Mouse (Mus musculus) midbrain, embryonic 13.5 days (tissue): Measurements from ENCODE around the gene Tubg2. TPM values are rescaled to one million over a fixed set of nuclear protein-coding genes. Genes with fewer than 3 reads are reported as not detected.

Experiments
- ATAC-seq: fragments of 200-750 bp; cut with Nextera tagmentation; 2 replicates; pipeline ENCODE4 v1.8.0; 2017; ENCODE audit warnings: mild to moderate bottlenecking, moderate TSS enrichment, moderate library complexity
- H3K27ac ChIP-seq: fragments of 300-500 bp; sonication (generic); 2 replicates; pipeline ENCODE4 v1.5.1; 2015; ENCODE audit warnings: inconsistent platforms, mild to moderate bottlenecking, moderate library complexity
- H3K27me3 ChIP-seq: fragments of 300-500 bp; sonication (generic); 2 replicates; pipeline ENCODE4 v1.6.1; 2015; ENCODE audit warnings: mild to moderate bottlenecking, inconsistent platforms
- H3K36me3 ChIP-seq: fragments of 300-500 bp; sonication (generic); 2 replicates; pipeline ENCODE4 v1.6.1; 2015; ENCODE audit warnings: mild to moderate bottlenecking, inconsistent platforms
- H3K4me1 ChIP-seq: fragments of 300-500 bp; sonication (generic); replicated peaks from 2 replicates; pipeline ENCODE4 v1.6.1; 2015; ENCODE audit warnings: inconsistent platforms
- H3K4me2 ChIP-seq: fragments of 300-500 bp; sonication (generic); replicated peaks from 2 replicates; pipeline ENCODE4 v1.6.1; 2015; ENCODE audit warnings: moderate library complexity, mild to moderate bottlenecking, inconsistent platforms
- H3K4me3 ChIP-seq: fragments of 300-500 bp; sonication (generic); replicated peaks from 2 replicates; pipeline ENCODE4 v1.5.1; 2015; ENCODE audit warnings: mild to moderate bottlenecking, inconsistent platforms
- H3K9ac ChIP-seq: fragments of 300-500 bp; sonication (generic); replicated peaks from 2 replicates; pipeline ENCODE4 v1.6.1; 2015; ENCODE audit warnings: mild to moderate bottlenecking, inconsistent platforms
- H3K9me3 ChIP-seq: fragments of 300-500 bp; sonication (generic); 2 replicates; pipeline ENCODE4 v1.6.1; 2016; ENCODE audit warnings: mild to moderate bottlenecking, inconsistent platforms
- WGBS: fragments of 180-500 bp; shearing (Covaris S2); methylation state at CpG from one replicate; pipeline ENCODE4 v1.1.7; 2015; 5-methylcytosine and 5-hydroxymethylcytosine counted together
- polyA plus RNA-seq: library from polyadenylated mRNA; unstranded; fragments of >200 nt; fragmentation: Nextera tagmentation; extraction: Ambion mirVana; gene quantifications from 2 replicates; pipeline ENCODE4 v1.2.1, GENCODE M21; 2015

Tubg2 gene
- polyA plus RNA-seq, 1 experiment from 2014 or later: 29.8 TPM

DNA sequence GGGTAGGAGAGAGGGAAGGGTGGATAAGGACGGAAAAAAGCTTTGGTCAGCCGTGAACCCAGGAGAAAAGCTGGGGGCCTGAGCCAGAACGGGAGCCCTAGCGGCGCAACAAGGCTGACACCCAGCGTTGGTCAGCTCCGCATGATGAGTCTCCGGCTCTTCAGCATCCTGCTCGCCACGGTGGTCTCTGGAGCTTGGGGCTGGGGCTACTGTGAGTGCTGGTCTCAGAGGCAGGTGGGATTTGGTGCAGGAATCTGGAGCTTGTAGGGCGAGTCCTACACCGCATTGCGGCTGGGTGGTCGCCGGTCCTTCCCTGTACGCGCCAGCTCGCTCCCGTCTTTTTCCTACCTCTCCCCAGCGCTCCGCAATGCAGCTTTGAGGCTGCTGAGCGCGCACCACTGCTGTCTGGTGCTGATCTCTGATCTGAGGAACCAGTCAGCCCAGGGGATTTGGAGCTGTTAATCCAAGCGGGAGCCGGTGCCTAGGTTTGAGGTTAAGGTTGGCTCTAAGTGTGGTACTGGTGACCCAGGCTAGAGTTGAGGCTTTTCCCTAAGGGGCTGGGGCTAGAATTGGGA lies 20.5 kb downstream of the Tubg2 start:
- under 1% methylated on average over 25 of the region's 25 CpGs for WGBS
- H3K4me3 ChIP-seq: peak overlapping the region; percentile 39
- no peaks in the 10 kb centered on the region for H3K36me3 ChIP-seq
- peak overlapping the region; percentile 35; the same call in 1 of the 2 replicates for H3K27ac ChIP-seq
- peaks cover 66% of the 10 kb centered on the region for H3K4me1 ChIP-seq
- H3K9ac ChIP-seq: peak overlapping the region; percentile 60
- peak overlapping the region; percentile 57 for H3K4me2 ChIP-seq
- peaks cover 64% of the 10 kb centered on the region for H3K27me3 ChIP-seq
- H3K9me3 ChIP-seq: no peaks in the 10 kb centered on the region
- no peak for ATAC-seq

GRCm38 (mm10) chr11:101176933-101177773 lies 21.4 kb downstream of the Tubg2 start:
- WGBS: 20% methylated on average over 22 of the region's 22 CpGs
- no peaks in the 10 kb centered on the region for H3K9me3 ChIP-seq
- peak overlapping the region; percentile 57 for H3K4me2 ChIP-seq
- H3K4me3 ChIP-seq: peak overlapping the region; percentile 39
- ATAC-seq: no peak
- H3K27me3 ChIP-seq: peaks cover 64% of the 10 kb centered on the region
- H3K4me1 ChIP-seq: peaks cover 60% of the 10 kb centered on the region
- 0 out of 2 replicates have a peak overlapping the region, but pooled peaks have one; percentile 60 for H3K9ac ChIP-seq
- H3K36me3 ChIP-seq: no peaks in the 10 kb centered on the region
- no peak overlapping the region for H3K27ac ChIP-seq

GRCm38 (mm10) chr11:101178061-101179058 lies 22.7 kb downstream of the Tubg2 start:
- WGBS: 44% methylated on average over 36 of the region's 36 CpGs
- Histone ChIP-seq H3K36me3 (no peaks in the 10 kb centered on the region), H3K4me2 (peak overlapping the region; percentile 3; the same call in 1 of the 2 replicates), H3K27me3 (peaks cover 61% of the 10 kb centered on the region), H3K9ac (no peak overlapping the region; the same call in 1 of the 2 replicates), H3K27ac (no peak overlapping the region), H3K4me3 (no peak overlapping the region), H3K9me3 (no peaks in the 10 kb centered on the region), H3K4me1 (peaks cover 51% of the 10 kb centered on the region)
- ATAC-seq: no peak

DNA sequence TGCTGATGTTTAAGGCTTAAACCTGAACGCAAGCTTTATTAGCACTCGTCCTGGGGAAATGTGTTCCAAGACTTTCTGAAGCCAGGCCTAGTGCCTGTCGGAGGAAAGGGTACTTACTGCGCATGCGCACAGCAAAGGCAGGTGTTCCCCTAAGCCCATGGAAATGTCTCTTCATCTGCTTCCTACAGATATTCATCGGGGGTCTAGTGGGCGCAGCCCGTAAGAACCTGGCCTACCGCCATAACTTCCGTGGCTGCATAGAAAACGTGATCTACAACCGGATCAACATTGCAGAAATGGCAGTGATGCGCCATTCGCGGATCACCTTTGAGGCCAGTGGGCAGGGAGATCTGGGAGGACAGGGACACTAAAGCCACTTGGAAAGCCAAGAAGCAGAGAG lies 23.6 kb downstream of the Tubg2 start:
- H3K4me1 ChIP-seq: peaks cover 45% of the 10 kb centered on the region
- peaks cover 54% of the 10 kb centered on the region for H3K27me3 ChIP-seq
- H3K27ac ChIP-seq: no peak overlapping the region
- no peak for ATAC-seq
- H3K4me2 ChIP-seq: no peak overlapping the region
- H3K36me3 ChIP-seq: no peaks in the 10 kb centered on the region
- H3K9me3 ChIP-seq: no peaks in the 10 kb centered on the region
- H3K9ac ChIP-seq: no peak overlapping the region
- WGBS: 82% methylated on average over 15 of the region's 15 CpGs
- H3K4me3 ChIP-seq: no peak overlapping the region

DNA sequence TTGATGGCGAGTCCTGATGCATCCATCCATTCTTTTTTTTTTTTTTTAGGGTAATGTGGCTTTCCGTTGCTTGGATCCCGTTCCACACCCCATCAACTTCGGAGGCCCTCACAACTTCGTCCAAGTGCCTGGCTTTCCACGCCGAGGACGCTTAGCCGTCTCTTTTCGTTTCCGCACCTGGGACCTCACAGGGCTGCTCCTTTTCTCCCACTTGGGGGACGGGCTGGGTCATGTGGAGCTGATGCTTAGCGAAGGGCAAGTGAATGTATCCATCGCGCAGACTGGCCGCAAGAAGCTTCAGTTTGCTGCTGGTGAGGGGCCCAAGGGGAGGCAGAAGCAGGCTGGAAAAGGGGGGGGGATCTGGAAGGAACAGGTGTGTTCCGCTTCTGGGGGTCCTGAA lies 24.6 kb downstream of the Tubg2 start:
- no peak overlapping the region for H3K4me2 ChIP-seq
- peaks cover 47% of the 10 kb centered on the region for H3K27me3 ChIP-seq
- no peak for ATAC-seq
- peaks cover 36% of the 10 kb centered on the region for H3K4me1 ChIP-seq
- no peaks in the 10 kb centered on the region for H3K9me3 ChIP-seq
- H3K36me3 ChIP-seq: no peaks in the 10 kb centered on the region
- no peak overlapping the region for H3K9ac ChIP-seq
- 65% methylated on average over 17 of the region's 17 CpGs for WGBS
- no peak overlapping the region for H3K4me3 ChIP-seq
- H3K27ac ChIP-seq: no peak overlapping the region

DNA sequence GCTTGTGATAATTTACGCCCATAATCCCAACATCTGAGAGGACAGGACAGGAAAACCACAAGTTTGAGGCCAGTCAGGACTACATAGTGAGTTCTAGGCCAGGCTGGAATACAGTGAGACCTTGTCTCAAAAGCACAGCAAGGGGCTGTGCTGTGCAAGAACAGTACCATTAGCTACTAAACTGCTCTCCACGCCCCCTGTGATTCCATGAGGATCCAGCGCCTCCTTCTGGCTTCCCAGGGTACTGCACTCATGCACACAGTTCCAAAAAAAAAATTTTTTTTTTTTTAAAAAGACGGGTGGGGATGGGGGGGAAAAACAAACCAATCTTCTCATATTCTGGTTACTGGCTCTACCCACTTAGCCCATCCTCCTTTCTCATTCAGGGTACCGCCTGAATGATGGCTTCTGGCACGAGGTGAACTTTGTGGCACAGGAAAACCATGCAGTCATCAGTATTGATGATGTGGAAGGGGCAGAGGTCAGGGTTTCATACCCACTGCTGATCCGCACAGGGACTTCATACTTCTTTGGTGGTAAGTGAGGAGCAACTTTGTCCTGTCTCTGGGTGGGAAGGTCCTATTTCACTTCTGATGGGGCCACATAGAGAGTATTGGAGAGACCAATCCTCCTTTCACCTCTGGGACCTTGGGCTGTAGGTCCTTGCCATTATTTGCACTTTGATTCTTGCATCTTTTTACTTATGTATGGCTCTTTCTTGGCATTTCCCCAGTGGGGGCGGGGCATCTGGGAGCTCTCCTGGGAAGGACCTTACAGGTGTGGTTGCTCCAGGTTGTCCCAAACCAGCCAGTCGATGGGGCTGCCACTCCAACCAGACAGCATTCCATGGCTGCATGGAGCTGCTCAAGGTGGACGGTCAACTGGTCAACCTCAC lies 25.4 kb downstream of the Tubg2 start:
- no peak overlapping the region for H3K4me3 ChIP-seq
- H3K4me2 ChIP-seq: no peak overlapping the region
- 42% methylated on average over 10 of the region's 10 CpGs for WGBS
- peaks cover 42% of the 10 kb centered on the region for H3K27me3 ChIP-seq
- no peak overlapping the region for H3K9ac ChIP-seq
- no peaks in the 10 kb centered on the region for H3K36me3 ChIP-seq
- ATAC-seq: no peak
- no peaks in the 10 kb centered on the region for H3K9me3 ChIP-seq
- no peak overlapping the region for H3K27ac ChIP-seq
- H3K4me1 ChIP-seq: peaks cover 29% of the 10 kb centered on the region

DNA sequence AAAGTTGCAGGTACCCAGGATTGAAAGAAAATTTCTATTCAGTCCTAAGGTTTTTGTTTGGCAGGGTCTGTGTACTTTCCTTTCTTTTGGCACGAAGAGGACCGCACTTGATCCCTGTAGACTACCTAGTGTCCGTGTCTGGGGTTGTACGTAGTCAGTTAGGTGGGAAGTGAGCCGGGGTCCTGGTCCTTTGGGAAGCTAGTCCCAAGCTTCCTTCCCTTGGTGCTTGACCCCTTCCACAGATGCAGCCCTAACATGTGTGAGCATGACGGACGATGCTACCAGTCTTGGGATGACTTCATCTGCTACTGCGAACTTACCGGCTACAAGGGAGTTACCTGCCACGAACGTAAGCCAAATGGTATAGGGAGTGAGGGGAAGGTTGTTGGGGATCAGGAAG lies 26.3 kb downstream of the Tubg2 start:
- H3K9me3 ChIP-seq: no peaks in the 10 kb centered on the region
- H3K4me3 ChIP-seq: no peak overlapping the region
- no peak for ATAC-seq
- no peaks in the 10 kb centered on the region for H3K36me3 ChIP-seq
- peaks cover 34% of the 10 kb centered on the region for H3K27me3 ChIP-seq
- H3K27ac ChIP-seq: no peak overlapping the region
- no peak overlapping the region for H3K4me2 ChIP-seq
- 91% methylated on average over 11 of the region's 11 CpGs for WGBS
- no peak overlapping the region for H3K9ac ChIP-seq
- peaks cover 21% of the 10 kb centered on the region for H3K4me1 ChIP-seq

GRCm38 (mm10) chr11:101182771-101183517 lies 27.2 kb downstream of the Tubg2 start:
- H3K9me3 ChIP-seq: no peaks in the 10 kb centered on the region
- no peaks in the 10 kb centered on the region for H3K36me3 ChIP-seq
- no peak overlapping the region for H3K4me3 ChIP-seq
- ATAC-seq: no peak
- H3K4me2 ChIP-seq: no peak overlapping the region
- H3K4me1 ChIP-seq: peaks cover 13% of the 10 kb centered on the region
- peak overlapping the region; percentile 28; the same call in 1 of the 2 replicates for H3K9ac ChIP-seq
- H3K27ac ChIP-seq: no peak overlapping the region
- 81% methylated on average over 14 of the region's 14 CpGs for WGBS
- H3K27me3 ChIP-seq: peaks cover 24% of the 10 kb centered on the region

GRCm38 (mm10) chr11:101184984-101185383 lies 29.3 kb downstream of the Tubg2 start:
- 90% methylated on average over 12 of the region's 12 CpGs for WGBS
- no peak for ATAC-seq
- peaks cover 5% of the 10 kb centered on the region; the same call in 1 of the 2 replicates for H3K27me3 ChIP-seq
- H3K4me3 ChIP-seq: no peak overlapping the region
- no peaks in the 10 kb centered on the region for H3K36me3 ChIP-seq
- no peaks in the 10 kb centered on the region for H3K9me3 ChIP-seq
- H3K9ac ChIP-seq: no peak overlapping the region
- no peak overlapping the region for H3K4me2 ChIP-seq
- peaks cover 19% of the 10 kb centered on the region for H3K4me1 ChIP-seq
- H3K27ac ChIP-seq: no peak overlapping the region

GRCm38 (mm10) chr11:101185441-101185840 lies 29.7 kb downstream of the Tubg2 start:
- 93% methylated on average over 4 of the region's 4 CpGs for WGBS

More at GRCm38 (mm10) chr11:101185441-101185840, 29.7 kb downstream of the Tubg2 start:
- Histone ChIP-seq H3K4me2 (no peak overlapping the region), H3K27ac (no peak overlapping the region), H3K27me3 (peaks cover 5% of the 10 kb centered on the region; the same call in 1 of the 2 replicates), H3K36me3 (no peaks in the 10 kb centered on the region), H3K9ac (no peak overlapping the region), H3K4me1 (peaks cover 24% of the 10 kb centered on the region), H3K4me3 (no peak overlapping the region), H3K9me3 (no peaks in the 10 kb centered on the region)
- no peak for ATAC-seq
